16 mouse cellular contexts compared by ENCODE assay signal in the genomic region with DNA sequence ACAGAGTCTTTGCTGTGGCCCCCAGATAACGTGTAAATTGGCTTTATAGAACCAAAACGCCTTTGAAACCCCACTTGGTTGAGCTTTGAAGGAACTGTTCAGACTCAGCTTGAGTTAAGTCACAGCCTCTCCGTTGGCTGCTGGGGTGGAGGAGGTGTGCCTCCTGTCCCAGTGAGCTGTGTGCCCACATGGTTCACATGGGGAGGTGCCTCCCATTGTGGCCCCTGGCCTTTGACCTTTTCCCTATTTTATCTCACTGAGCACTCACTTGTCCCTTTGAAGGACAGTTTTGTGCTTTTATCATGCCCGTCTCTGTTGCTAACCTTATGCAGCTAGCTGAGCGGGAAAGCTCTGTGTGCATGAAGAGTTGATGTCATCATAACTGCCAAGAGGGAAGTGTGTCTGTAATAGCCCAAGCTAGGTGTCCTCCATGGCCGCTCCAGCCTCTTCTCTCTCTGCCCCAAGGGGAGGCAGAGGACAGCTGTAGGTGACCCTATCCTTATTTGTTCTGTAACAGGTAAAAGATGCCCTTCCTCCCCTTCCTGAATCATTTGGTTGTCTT. TPM values are rescaled to one million over a fixed set of nuclear protein-coding genes. Genes with fewer than 3 reads are reported as not detected.
DNase-seq lines count a peak whose midpoint lies in the region; ATAC-seq lines count a peak whose summit lies in the region.
"Had no signal": no experiment of that assay in that cellular context is flagged by ENCODE, and none has a peak within 500 bp of the region (broad histone marks: within the 10 kb centered on the region; RNA-seq: fewer than 3 reads in every experiment).

No protein-coding gene starts in this region.

- peaks cover 58% of the 10 kb centered on the region for H3K36me3 ChIP-seq in hindbrain, embryonic 10.5 days
- H3K36me3 ChIP-seq in hindbrain, embryonic 14.5 days (replicated peaks; ENCODE audit: control insufficient read depth, insufficient read depth): peaks cover 32% of the 10 kb centered on the region
- H3K36me3 ChIP-seq in liver, embryonic 16.5 days (ENCODE audit: control insufficient read depth, insufficient read depth): no peaks in the 10 kb centered on the region

- no peak overlapping the region for H3K9ac ChIP-seq in hindbrain, embryonic 14.5 days
- no peak overlapping the region for H3K9ac ChIP-seq in liver, embryonic 16.5 days (ENCODE audit: low read depth, low read length)

- no peak overlapping the region for H3K4me2 ChIP-seq in hindbrain, embryonic 14.5 days (replicated peaks)
- H3K4me2 ChIP-seq in liver, embryonic 16.5 days (ENCODE audit: low read depth, low read length): no peak overlapping the region

- peak overlapping the region; percentile 62 for H3K27ac ChIP-seq in hindbrain, embryonic 10.5 days
- no peak overlapping the region for H3K27ac ChIP-seq in hindbrain, embryonic 14.5 days
- H3K27ac ChIP-seq in liver, embryonic 16.5 days (ENCODE audit: low read length): peak overlapping the region; percentile 49; the same call in 1 of the 2 replicates

- no peak for ATAC-seq in hindbrain, embryonic 14.5 days (ENCODE audit: low FRiP score)
- 0 out of 2 replicates have a peak, but pooled peaks have one; percentile 35 for ATAC-seq in liver, embryonic 16.5 days (ENCODE audit: low read depth)
- ATAC-seq: activated CD4-positive, CD25-positive, alpha-beta regulatory T cell, adult 4 months had no signal

- DNase-seq in adrenal gland, postnatal 10 days: peak; percentile 51
- DNase-seq in adrenal gland, adult 8-10 months: no peak
- DNase-seq in hindbrain, embryonic 10.5 days (ENCODE audit: low spot score): no peak
- DNase-seq in hindbrain, embryonic 14.5 days (ENCODE audit: low spot score): no peak
- DNase-seq in MEL-GATA-1-ER (ENCODE audit: extremely low read depth, low read depth): peak; percentile 50
- no peak for DNase-seq in left cerebral cortex, adult 9 months (ENCODE audit: low spot score in 2 of 2)
- DNase-seq in cerebellum, adult 8-10 months: no peak
- DNase-seq: cerebellum, adult 11 months; heart, postnatal 36 days; kidney, adult 18-20 months; thymus, adult 2 months had no signal

- H3K9me3 ChIP-seq in hindbrain, embryonic 10.5 days: no peaks in the 10 kb centered on the region
- H3K9me3 ChIP-seq in hindbrain, embryonic 14.5 days (ENCODE audit: control insufficient read depth, low read length): no peaks in the 10 kb centered on the region
- H3K9me3 ChIP-seq in liver, embryonic 16.5 days (replicated peaks; ENCODE audit: control insufficient read depth, low read length): no peaks in the 10 kb centered on the region

- H3K27me3 ChIP-seq in hindbrain, embryonic 10.5 days (ENCODE audit: insufficient read depth, poor library complexity, severe bottlenecking): no peaks in the 10 kb centered on the region
- no peaks in the 10 kb centered on the region for H3K27me3 ChIP-seq in hindbrain, embryonic 14.5 days (ENCODE audit: control insufficient read depth, insufficient read depth, low read length)
- H3K27me3 ChIP-seq in liver, embryonic 16.5 days (ENCODE audit: control insufficient read depth, insufficient read depth, low read depth, low read length): no peaks in the 10 kb centered on the region

- no peak overlapping the region for H3K4me3 ChIP-seq in hindbrain, embryonic 10.5 days
- H3K4me3 ChIP-seq in hindbrain, embryonic 14.5 days (replicated peaks; ENCODE audit: low read length): no peak overlapping the region
- H3K4me3 ChIP-seq in liver, embryonic 16.5 days (ENCODE audit: low read depth, low read length): no peak overlapping the region

- WGBS in hindbrain, embryonic 10.5 days: 37% methylated on average over 6 of the region's 6 CpGs
- 32% methylated on average over 6 of the region's 6 CpGs for WGBS in hindbrain, embryonic 14.5 days
- WGBS in liver, embryonic 16.5 days (ENCODE audit: insufficient replicate concordance): 13% methylated on average over 6 of the region's 6 CpGs

- peaks cover 27% of the 10 kb centered on the region for H3K4me1 ChIP-seq in hindbrain, embryonic 10.5 days (replicated peaks)
- H3K4me1 ChIP-seq in hindbrain, embryonic 14.5 days (replicated peaks; ENCODE audit: control insufficient read depth, insufficient read depth, low read length): no peaks in the 10 kb centered on the region
- peaks cover 7% of the 10 kb centered on the region for H3K4me1 ChIP-seq in liver, embryonic 16.5 days (ENCODE audit: control insufficient read depth, low read depth, low read length)

RNA-seq across cellular contexts. Expression of gene Rho, which starts 23.0 kb away (rescaled TPM):
- total RNA-seq in adrenal gland, postnatal 10 days (2021): under 1 TPM; 0.39 to 0.42 TPM
- 1 to 10 TPM in 3 of 4 experiments, under 1 TPM in 1; 0.52 to 1.9 (median 1.2) TPM for total RNA-seq in adrenal gland, adult 8-10 months (2022)
- polyA plus RNA-seq in hindbrain, embryonic 10.5 days (2016; fragmentation: Nextera tagmentation; extraction: Ambion mirVana): 0.20 and 0.37 TPM in 2 replicates
- 0.08 and 0.53 TPM in 2 replicates for polyA plus RNA-seq in hindbrain, embryonic 14.5 days (2014; fragmentation: Nextera tagmentation; extraction: Ambion mirVana)
- polyA plus RNA-seq in liver, embryonic 16.5 days (2015; fragmentation: Nextera tagmentation; extraction: Ambion mirVana): not detected in 2 replicates
- total RNA-seq: heart, postnatal 36 days; megakaryocyte-erythroid progenitor cell, adult 5-6 weeks had no signal
- polyA plus RNA-seq: activated CD4-positive, CD25-positive, alpha-beta regulatory T cell, adult 4 months had no signal

RNA-seq across cellular contexts. Expression of gene H1foo, which starts 36.2 kb away (rescaled TPM):
- total RNA-seq in adrenal gland, postnatal 10 days (2021): not detected
- under 1 TPM in 1 of 4 experiments, not detected in 3; 0.40 TPM for total RNA-seq in adrenal gland, adult 8-10 months (2022)
- not detected in 2 replicates for polyA plus RNA-seq in hindbrain, embryonic 10.5 days (2016; fragmentation: Nextera tagmentation; extraction: Ambion mirVana)
- polyA plus RNA-seq in hindbrain, embryonic 14.5 days (2014; fragmentation: Nextera tagmentation; extraction: Ambion mirVana): not detected in 2 replicates
- not detected in 2 replicates for polyA plus RNA-seq in liver, embryonic 16.5 days (2015; fragmentation: Nextera tagmentation; extraction: Ambion mirVana)
- total RNA-seq: ES-E14; heart, postnatal 36 days; megakaryocyte-erythroid progenitor cell, adult 5-6 weeks had no signal
- polyA plus RNA-seq: limb, embryonic 11.5 days had no signal

RNA-seq across cellular contexts. Expression of gene Ift122, which starts 55.2 kb away (rescaled TPM):
- total RNA-seq in adrenal gland, postnatal 10 days (2021): 10 to 100 TPM; 13.4 to 16.0 TPM
- total RNA-seq in adrenal gland, adult 8-10 months (2022): 10 to 100 TPM; 17.2 to 29.9 (median 21.9) TPM
- polyA plus RNA-seq in hindbrain, embryonic 10.5 days (2016; fragmentation: Nextera tagmentation; extraction: Ambion mirVana): 28.8 and 30.6 TPM in 2 replicates
- polyA plus RNA-seq in hindbrain, embryonic 14.5 days (2014; fragmentation: Nextera tagmentation; extraction: Ambion mirVana): 26.2 and 28.5 TPM in 2 replicates
- polyA plus RNA-seq in liver, embryonic 16.5 days (2015; fragmentation: Nextera tagmentation; extraction: Ambion mirVana): 2.1 and 2.7 TPM in 2 replicates

RNA-seq across cellular contexts. Expression of gene Mbd4, which starts 55.3 kb away (rescaled TPM):
- 1 to 10 TPM; 3.6 to 5.2 TPM for total RNA-seq in adrenal gland, postnatal 10 days (2021)
- 1 to 10 TPM; 3.3 to 5.5 (median 3.9) TPM for total RNA-seq in adrenal gland, adult 8-10 months (2022)
- 24.6 and 31.7 TPM in 2 replicates for polyA plus RNA-seq in hindbrain, embryonic 10.5 days (2016; fragmentation: Nextera tagmentation; extraction: Ambion mirVana)
- polyA plus RNA-seq in hindbrain, embryonic 14.5 days (2014; fragmentation: Nextera tagmentation; extraction: Ambion mirVana): 7.1 and 8.4 TPM in 2 replicates
- 8.5 and 9.3 TPM in 2 replicates for polyA plus RNA-seq in liver, embryonic 16.5 days (2015; fragmentation: Nextera tagmentation; extraction: Ambion mirVana)

Comparison
In these comparisons a context has a peak if more than half of its experiments do, and no peak if none do; other contexts are left out.
1. DNase-seq: peak in adrenal gland, postnatal 10 days (single experiment) and MEL-GATA-1-ER (single experiment); none in adrenal gland, adult 8-10 months (single experiment), hindbrain, embryonic 10.5 days (single experiment), hindbrain, embryonic 14.5 days (single experiment), left cerebral cortex, adult 9 months (0 of 2) and cerebellum, adult 8-10 months (single experiment).